Mouse (Mus musculus) megakaryocyte, embryonic 14.5 days (primary cell): ENCODE results near the gene Ptprb.

ENCODE experiments used
- FLI1 ChIP-seq: IDR thresholded peaks from 2 replicates; pipeline ENCODE4 v1.6.1; 2012; ENCODE audit warnings: low read length, inconsistent platforms, mixed read lengths
- GATA1 ChIP-seq: IDR thresholded peaks from 3 replicates; pipeline ENCODE4 v1.6.1; 2012; ENCODE audit warnings: mixed read lengths, low read length, inconsistent platforms, borderline replicate concordance

GRCm38 (mm10) chr10:116397573-116397972 is 122.2 kb downstream of the Ptprb start:
- TF ChIP-seq GATA1, result no peak
- no peak for TF ChIP-seq FLI1
